Mouse (Mus musculus): ENCODE data around the gene Cd81.

DNA sequence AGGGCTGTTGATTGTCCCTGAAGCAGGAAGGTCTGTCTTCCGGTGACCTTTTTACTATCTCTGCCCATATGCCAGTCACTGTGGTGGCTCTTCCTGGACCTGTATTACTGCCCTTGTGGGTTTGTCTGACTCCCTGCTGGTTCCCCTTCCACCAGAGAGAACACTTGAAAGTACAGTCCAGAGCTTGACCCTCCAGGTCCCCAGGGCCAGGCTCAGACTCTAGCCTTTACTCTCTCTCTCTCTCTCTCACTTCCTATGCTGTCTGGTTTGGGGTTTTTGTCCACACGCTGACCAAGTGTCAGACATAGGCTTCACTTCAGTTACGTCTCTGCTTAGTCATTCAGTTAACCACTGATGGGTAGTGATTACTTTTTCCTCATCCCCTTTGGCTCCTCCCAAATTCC, 9.6 kb upstream of the Cd81 start:
- no peak for TF ChIP-seq CTCF (IDR thresholded peaks at IDR 0.05; ENCODE audit: control insufficient read depth, insufficient read depth, low read length)
- TF ChIP-seq POLR2A (IDR thresholded peaks at IDR 0.05; ENCODE audit: borderline replicate concordance, control insufficient read depth, low read depth, low read length) = no peak

All from bone marrow, adult 2 months (tissue).